Mouse (Mus musculus): ENCODE data around the gene Ptprg. TPM values are rescaled to one million over a fixed set of nuclear protein-coding genes. Genes with fewer than 3 reads are reported as not detected.

The Ptprg gene
- total RNA-seq, 2 experiments from 2014 or later = 85.9 to 111 TPM

GRCm38 (mm10) chr14:12084076-12084475 is 530.7 kb downstream of the Ptprg start:
- intact Hi-C loops (cut with DNase I) = no loop called here
- TF ChIP-seq CTCF (IDR thresholded peaks at IDR 0.05) = no peak
- Histone ChIP-seq H3K27ac (no peak overlapping the region), H3K4me3 (no peak overlapping the region)
- no peak for DNase-seq (ENCODE audit: extremely low spot score in 1 of 2, low spot score in 2 of 2)

- H3K4me3 ChIP-seq = no peak overlapping the region
- intact Hi-C loops (cut with DNase I) = no loop called here
- no peak overlapping the region for H3K27ac ChIP-seq
- DNase-seq (ENCODE audit: extremely low spot score in 1 of 2, low spot score in 2 of 2) = no peak
- no peak for TF ChIP-seq CTCF (IDR thresholded peaks at IDR 0.05)
Measured at GRCm38 (mm10) chr14:12085078-12085477, 531.7 kb downstream of the Ptprg start.

GRCm38 (mm10) chr14:12086167-12086566 is 532.8 kb downstream of the Ptprg start:
- intact Hi-C loops (cut with DNase I) = no loop called here
- no peak for DNase-seq (ENCODE audit: extremely low spot score in 1 of 2, low spot score in 2 of 2)
- no peak for TF ChIP-seq CTCF (IDR thresholded peaks at IDR 0.05)
- Histone ChIP-seq H3K27ac (no peak overlapping the region), H3K4me3 (no peak overlapping the region)

GRCm38 (mm10) chr14:12089954-12090353 is 536.6 kb downstream of the Ptprg start:
- TF ChIP-seq CTCF (IDR thresholded peaks at IDR 0.05) = no peak
- H3K4me3 ChIP-seq = no peak overlapping the region
- intact Hi-C loops (cut with DNase I) = no loop called here
- no peak for DNase-seq (ENCODE audit: extremely low spot score in 1 of 2, low spot score in 2 of 2)
- H3K27ac ChIP-seq = no peak overlapping the region

- intact Hi-C loops (cut with DNase I) = no loop called here
- Histone ChIP-seq H3K27ac (no peak overlapping the region), H3K4me3 (no peak overlapping the region)
- no peak for TF ChIP-seq CTCF (IDR thresholded peaks at IDR 0.05)
- no peak for DNase-seq (ENCODE audit: extremely low spot score in 1 of 2, low spot score in 2 of 2)
Measured at GRCm38 (mm10) chr14:12091730-12092129, 538.4 kb downstream of the Ptprg start.

- H3K4me3 ChIP-seq = no peak overlapping the region
- DNase-seq (ENCODE audit: extremely low spot score in 1 of 2, low spot score in 2 of 2) = no peak
- intact Hi-C loops (cut with DNase I) = no loop called here
Measured at GRCm38 (mm10) chr14:12099390-12100333, 546.3 kb downstream of the Ptprg start.

GRCm38 (mm10) chr14:12102389-12103325 is 549.3 kb downstream of the Ptprg start:
- no peak for DNase-seq (ENCODE audit: extremely low spot score in 1 of 2, low spot score in 2 of 2)
- H3K27ac ChIP-seq = no peak overlapping the region
- TF ChIP-seq CTCF (IDR thresholded peaks at IDR 0.05) = no peak
- intact Hi-C loops (cut with DNase I) = no loop called here
- H3K4me3 ChIP-seq = no peak overlapping the region

More at GRCm38 (mm10) chr14:12099390-12100333, 546.3 kb downstream of the Ptprg start:
- peak overlapping the region; percentile 59 for H3K27ac ChIP-seq
- TF ChIP-seq CTCF (IDR thresholded peaks at IDR 0.05) = no peak

GRCm38 (mm10) chr14:12104297-12105155 is 551.2 kb downstream of the Ptprg start:
- H3K27ac ChIP-seq = no peak overlapping the region
- intact Hi-C loops (cut with DNase I) = no loop called here
- no peak for TF ChIP-seq CTCF (IDR thresholded peaks at IDR 0.05)
- no peak overlapping the region for H3K4me3 ChIP-seq
- DNase-seq (ENCODE audit: extremely low spot score in 1 of 2, low spot score in 2 of 2) = no peak

GRCm38 (mm10) chr14:12105156-12105430 is 551.8 kb downstream of the Ptprg start:
- TF ChIP-seq CTCF (IDR thresholded peaks at IDR 0.05) = no peak
- no peak for DNase-seq (ENCODE audit: extremely low spot score in 1 of 2, low spot score in 2 of 2)
- H3K27ac ChIP-seq = no peak overlapping the region
- intact Hi-C loops (cut with DNase I) = no loop called here
- H3K4me3 ChIP-seq = no peak overlapping the region

GRCm38 (mm10) chr14:12105593-12105992 is 552.3 kb downstream of the Ptprg start:
- H3K27ac ChIP-seq = no peak overlapping the region
- no peak for TF ChIP-seq CTCF (IDR thresholded peaks at IDR 0.05)
- DNase-seq (ENCODE audit: extremely low spot score in 1 of 2, low spot score in 2 of 2) = no peak
- intact Hi-C loops (cut with DNase I) = no loop called here
- no peak overlapping the region for H3K4me3 ChIP-seq

GRCm38 (mm10) chr14:12107459-12107858 is 554.1 kb downstream of the Ptprg start:
- H3K27ac ChIP-seq = no peak overlapping the region; the same call in 1 of the 2 replicates
- intact Hi-C loops (cut with DNase I) = no loop called here
- no peak for TF ChIP-seq CTCF (IDR thresholded peaks at IDR 0.05)
- no peak for DNase-seq (ENCODE audit: extremely low spot score in 1 of 2, low spot score in 2 of 2)
- H3K4me3 ChIP-seq = no peak overlapping the region
